ENCODE assay signal across 9 mouse cellular contexts in genomic region chr9:109087987-109088386, GRCm38 (mm10). TPM values are rescaled to one million over a fixed set of nuclear protein-coding genes. Genes with fewer than 3 reads are reported as not detected.
A peak's percentile ranks its signal among the peaks of the same experiment; 100 is the strongest.
DNase-seq lines count a peak whose midpoint lies in the region; ATAC-seq lines count a peak whose summit lies in the region.
"Had no signal": no experiment of that assay in that cellular context is flagged by ENCODE, and none has a peak within 500 bp of the region (broad histone marks: within the 10 kb centered on the region; RNA-seq: fewer than 3 reads in every experiment).

No protein-coding gene starts in this region.

- no peak overlapping the region for H3K27ac ChIP-seq in forebrain, embryonic 11.5 days (ENCODE audit: low read depth, low read length)
- H3K27ac ChIP-seq in forebrain, embryonic 12.5 days, result no peak overlapping the region
- H3K27ac ChIP-seq in neural tube, embryonic 11.5 days (ENCODE audit: low read depth, low read length), result no peak overlapping the region
- no peak overlapping the region for H3K27ac ChIP-seq in embryonic facial prominence, embryonic 12.5 days
- no peak overlapping the region for H3K27ac ChIP-seq in kidney, embryonic 16.5 days (ENCODE audit: low read length)
- H3K27ac ChIP-seq: midbrain, embryonic 12.5 days had no signal

- no peaks in the 10 kb centered on the region for H3K9me3 ChIP-seq in forebrain, embryonic 11.5 days (ENCODE audit: control insufficient read depth, low read length)
- H3K9me3 ChIP-seq in forebrain, embryonic 12.5 days, result no peaks in the 10 kb centered on the region
- no peaks in the 10 kb centered on the region for H3K9me3 ChIP-seq in neural tube, embryonic 11.5 days (ENCODE audit: control insufficient read depth, low read length)
- H3K9me3 ChIP-seq in embryonic facial prominence, embryonic 12.5 days, result no peaks in the 10 kb centered on the region
- H3K9me3 ChIP-seq in kidney, embryonic 16.5 days (ENCODE audit: low read length), result no peaks in the 10 kb centered on the region
- H3K9me3 ChIP-seq: midbrain, embryonic 12.5 days had no signal

- peaks cover 13% of the 10 kb centered on the region; the same call in 1 of the 2 replicates for H3K4me1 ChIP-seq in forebrain, embryonic 11.5 days (replicated peaks; ENCODE audit: control insufficient read depth, insufficient read depth, low read length)
- H3K4me1 ChIP-seq in forebrain, embryonic 12.5 days, result peaks cover 26% of the 10 kb centered on the region
- H3K4me1 ChIP-seq in neural tube, embryonic 11.5 days (ENCODE audit: control insufficient read depth, insufficient read depth, low read length), result peaks cover 2% of the 10 kb centered on the region; the same call in 1 of the 2 replicates
- peaks cover 8% of the 10 kb centered on the region for H3K4me1 ChIP-seq in embryonic facial prominence, embryonic 12.5 days
- peaks cover 24% of the 10 kb centered on the region for H3K4me1 ChIP-seq in kidney, embryonic 16.5 days (ENCODE audit: insufficient read depth, low read length)

- H3K27me3 ChIP-seq in forebrain, embryonic 11.5 days (ENCODE audit: control insufficient read depth, insufficient read depth, low read length), result no peaks in the 10 kb centered on the region
- H3K27me3 ChIP-seq in forebrain, embryonic 12.5 days, result peaks cover 5% of the 10 kb centered on the region; the same call in 1 of the 2 replicates
- no peaks in the 10 kb centered on the region for H3K27me3 ChIP-seq in neural tube, embryonic 11.5 days (ENCODE audit: control insufficient read depth, insufficient read depth, low read length)
- no peaks in the 10 kb centered on the region for H3K27me3 ChIP-seq in embryonic facial prominence, embryonic 12.5 days
- no peaks in the 10 kb centered on the region for H3K27me3 ChIP-seq in kidney, embryonic 16.5 days (ENCODE audit: insufficient read depth, low read length)
- H3K27me3 ChIP-seq: midbrain, embryonic 12.5 days had no signal

- ATAC-seq in forebrain, embryonic 11.5 days (replicated peaks; ENCODE audit: low FRiP score), result 0 out of 2 replicates have a peak, but pooled peaks have one; percentile 8
- no peak for ATAC-seq in forebrain, embryonic 12.5 days (ENCODE audit: low FRiP score)
- ATAC-seq in neural tube, embryonic 11.5 days (ENCODE audit: insufficient read depth, low FRiP score, low TSS enrichment), result no peak
- no peak for ATAC-seq in embryonic facial prominence, embryonic 12.5 days (ENCODE audit: insufficient number of reproducible peaks, insufficient read depth, low FRiP score, low TSS enrichment)
- ATAC-seq in kidney, embryonic 16.5 days (ENCODE audit: low FRiP score, low TSS enrichment), result no peak

- DNase-seq in forebrain, embryonic 11.5 days (ENCODE audit: low spot score), result peak; percentile 52
- DNase-seq in neural tube, embryonic 11.5 days (ENCODE audit: low spot score), result peak; percentile 18
- no peak for DNase-seq in neural tube, embryonic 10.5 days (ENCODE audit: extremely low spot score, low spot score)
- DNase-seq in retina, embryonic 14.5 days (ENCODE audit: low spot score), result peak; percentile 67
- DNase-seq in thymus, postnatal 10 days (ENCODE audit: low spot score in 2 of 2), result no peak

- H3K9ac ChIP-seq in forebrain, embryonic 11.5 days (ENCODE audit: low read length), result peak overlapping the region; percentile 9; the same call in 1 of the 2 replicates
- H3K9ac ChIP-seq in forebrain, embryonic 12.5 days, result no peak overlapping the region
- H3K9ac ChIP-seq in neural tube, embryonic 11.5 days (ENCODE audit: low read length), result 0 out of 2 replicates have a peak overlapping the region, but pooled peaks have one; percentile 14
- peak overlapping the region; percentile 31 for H3K9ac ChIP-seq in embryonic facial prominence, embryonic 12.5 days
- peak overlapping the region; percentile 47 for H3K9ac ChIP-seq in kidney, embryonic 16.5 days (replicated peaks; ENCODE audit: low read length)
- H3K9ac ChIP-seq: midbrain, embryonic 12.5 days had no signal

- 7% methylated on average over 5 of the region's 5 CpGs for WGBS in forebrain, embryonic 11.5 days
- 11% methylated on average over 5 of the region's 5 CpGs for WGBS in forebrain, embryonic 12.5 days
- WGBS in neural tube, embryonic 11.5 days, result 28% methylated on average over 5 of the region's 5 CpGs
- 7% methylated on average over 5 of the region's 5 CpGs for WGBS in embryonic facial prominence, embryonic 12.5 days
- 14% methylated on average over 5 of the region's 5 CpGs for WGBS in kidney, embryonic 16.5 days

- no peak overlapping the region for H3K4me3 ChIP-seq in forebrain, embryonic 11.5 days (ENCODE audit: low read depth, low read length)
- no peak overlapping the region for H3K4me3 ChIP-seq in forebrain, embryonic 12.5 days (replicated peaks)
- H3K4me3 ChIP-seq in neural tube, embryonic 11.5 days (ENCODE audit: low read depth, low read length), result no peak overlapping the region
- H3K4me3 ChIP-seq in embryonic facial prominence, embryonic 12.5 days, result no peak overlapping the region
- no peak overlapping the region for H3K4me3 ChIP-seq in kidney, embryonic 16.5 days (ENCODE audit: low read length)
- H3K4me3 ChIP-seq: midbrain, embryonic 12.5 days had no signal

- no peaks in the 10 kb centered on the region; the same call in 1 of the 2 replicates for H3K36me3 ChIP-seq in forebrain, embryonic 11.5 days (ENCODE audit: control insufficient read depth, insufficient read depth, low read length)
- H3K36me3 ChIP-seq in forebrain, embryonic 12.5 days (replicated peaks), result peaks cover 28% of the 10 kb centered on the region
- H3K36me3 ChIP-seq in neural tube, embryonic 11.5 days (ENCODE audit: control insufficient read depth, insufficient read depth, low read length), result peaks cover 2% of the 10 kb centered on the region; the same call in 1 of the 2 replicates
- peaks cover 22% of the 10 kb centered on the region for H3K36me3 ChIP-seq in embryonic facial prominence, embryonic 12.5 days
- peaks cover 8% of the 10 kb centered on the region for H3K36me3 ChIP-seq in kidney, embryonic 16.5 days (ENCODE audit: insufficient read depth, low read length)

- no peak overlapping the region for H3K4me2 ChIP-seq in forebrain, embryonic 11.5 days (ENCODE audit: low read depth, low read length, severe bottlenecking)
- H3K4me2 ChIP-seq in forebrain, embryonic 12.5 days, result no peak overlapping the region
- no peak overlapping the region for H3K4me2 ChIP-seq in neural tube, embryonic 11.5 days (ENCODE audit: low read depth)
- H3K4me2 ChIP-seq in embryonic facial prominence, embryonic 12.5 days (replicated peaks), result no peak overlapping the region
- no peak overlapping the region for H3K4me2 ChIP-seq in kidney, embryonic 16.5 days (replicated peaks; ENCODE audit: low read depth, low read length)
- H3K4me2 ChIP-seq: midbrain, embryonic 12.5 days had no signal

RNA-seq across cellular contexts. Expression of gene Tma7, which starts 5.6 kb away (rescaled TPM):
- 671 and 746 TPM in 2 replicates for polyA plus RNA-seq in forebrain, embryonic 11.5 days (2014; fragmentation: Nextera tagmentation; extraction: Ambion mirVana)
- polyA plus RNA-seq in forebrain, embryonic 12.5 days (2016; fragmentation: Nextera tagmentation; extraction: Ambion mirVana), result 734 and 744 TPM in 2 replicates
- 719 and 756 TPM in 2 replicates for polyA plus RNA-seq in neural tube, embryonic 11.5 days (2014; fragmentation: Nextera tagmentation; extraction: Ambion mirVana)
- 757 TPM in 2 replicates for polyA plus RNA-seq in embryonic facial prominence, embryonic 12.5 days (2016; fragmentation: Nextera tagmentation; extraction: Ambion mirVana)
- polyA plus RNA-seq in kidney, embryonic 16.5 days (2015; fragmentation: Nextera tagmentation; extraction: Ambion mirVana), result 494 and 537 TPM in 2 replicates

RNA-seq across cellular contexts. Expression of gene Ccdc51, which starts 5.7 kb away (rescaled TPM):
- 13.2 and 17.4 TPM in 2 replicates for polyA plus RNA-seq in forebrain, embryonic 11.5 days (2014; fragmentation: Nextera tagmentation; extraction: Ambion mirVana)
- polyA plus RNA-seq in forebrain, embryonic 12.5 days (2016; fragmentation: Nextera tagmentation; extraction: Ambion mirVana), result 13.9 and 14.9 TPM in 2 replicates
- 13.4 and 15.1 TPM in 2 replicates for polyA plus RNA-seq in neural tube, embryonic 11.5 days (2014; fragmentation: Nextera tagmentation; extraction: Ambion mirVana)
- 13.9 and 15.0 TPM in 2 replicates for polyA plus RNA-seq in embryonic facial prominence, embryonic 12.5 days (2016; fragmentation: Nextera tagmentation; extraction: Ambion mirVana)
- 16.5 and 16.8 TPM in 2 replicates for polyA plus RNA-seq in kidney, embryonic 16.5 days (2015; fragmentation: Nextera tagmentation; extraction: Ambion mirVana)

RNA-seq across cellular contexts. Expression of gene Plxnb1, which starts 7.2 kb away (rescaled TPM):
- polyA plus RNA-seq in forebrain, embryonic 11.5 days (2014; fragmentation: Nextera tagmentation; extraction: Ambion mirVana), result 27.3 and 28.3 TPM in 2 replicates
- 39.9 and 44.4 TPM in 2 replicates for polyA plus RNA-seq in forebrain, embryonic 12.5 days (2016; fragmentation: Nextera tagmentation; extraction: Ambion mirVana)
- polyA plus RNA-seq in neural tube, embryonic 11.5 days (2014; fragmentation: Nextera tagmentation; extraction: Ambion mirVana), result 18.3 and 19.1 TPM in 2 replicates
- polyA plus RNA-seq in embryonic facial prominence, embryonic 12.5 days (2016; fragmentation: Nextera tagmentation; extraction: Ambion mirVana), result 18.3 and 23.0 TPM in 2 replicates
- 18.9 and 19.8 TPM in 2 replicates for polyA plus RNA-seq in kidney, embryonic 16.5 days (2015; fragmentation: Nextera tagmentation; extraction: Ambion mirVana)

RNA-seq across cellular contexts. Expression of gene Atrip, which starts 14.1 kb away (rescaled TPM):
- 28.1 and 32.1 TPM in 2 replicates for polyA plus RNA-seq in forebrain, embryonic 11.5 days (2014; fragmentation: Nextera tagmentation; extraction: Ambion mirVana)
- 32.4 and 32.5 TPM in 2 replicates for polyA plus RNA-seq in forebrain, embryonic 12.5 days (2016; fragmentation: Nextera tagmentation; extraction: Ambion mirVana)
- polyA plus RNA-seq in neural tube, embryonic 11.5 days (2014; fragmentation: Nextera tagmentation; extraction: Ambion mirVana), result 25.3 and 26.4 TPM in 2 replicates
- polyA plus RNA-seq in embryonic facial prominence, embryonic 12.5 days (2016; fragmentation: Nextera tagmentation; extraction: Ambion mirVana), result 31.5 and 34.9 TPM in 2 replicates
- polyA plus RNA-seq in kidney, embryonic 16.5 days (2015; fragmentation: Nextera tagmentation; extraction: Ambion mirVana), result 26.7 and 30.7 TPM in 2 replicates

RNA-seq across cellular contexts. Expression of gene Trex1, which starts 28.5 kb away (rescaled TPM):
- 5.9 and 8.2 TPM in 2 replicates for polyA plus RNA-seq in forebrain, embryonic 11.5 days (2014; fragmentation: Nextera tagmentation; extraction: Ambion mirVana)
- 8.4 and 8.9 TPM in 2 replicates for polyA plus RNA-seq in forebrain, embryonic 12.5 days (2016; fragmentation: Nextera tagmentation; extraction: Ambion mirVana)
- polyA plus RNA-seq in neural tube, embryonic 11.5 days (2014; fragmentation: Nextera tagmentation; extraction: Ambion mirVana), result 6.9 and 7.8 TPM in 2 replicates
- 10.3 and 13.1 TPM in 2 replicates for polyA plus RNA-seq in embryonic facial prominence, embryonic 12.5 days (2016; fragmentation: Nextera tagmentation; extraction: Ambion mirVana)
- polyA plus RNA-seq in kidney, embryonic 16.5 days (2015; fragmentation: Nextera tagmentation; extraction: Ambion mirVana), result 13.6 and 16.6 TPM in 2 replicates

Comparison
In these comparisons a context has a peak if more than half of its experiments do, and no peak if none do; other contexts are left out.
1. DNase-seq: peak in forebrain, embryonic 11.5 days (single experiment), neural tube, embryonic 11.5 days (single experiment) and retina, embryonic 14.5 days (single experiment); none in neural tube, embryonic 10.5 days (single experiment) and thymus, postnatal 10 days (0 of 2).